Mouse (Mus musculus): ENCODE results near the gene Ubn1.

DNA sequence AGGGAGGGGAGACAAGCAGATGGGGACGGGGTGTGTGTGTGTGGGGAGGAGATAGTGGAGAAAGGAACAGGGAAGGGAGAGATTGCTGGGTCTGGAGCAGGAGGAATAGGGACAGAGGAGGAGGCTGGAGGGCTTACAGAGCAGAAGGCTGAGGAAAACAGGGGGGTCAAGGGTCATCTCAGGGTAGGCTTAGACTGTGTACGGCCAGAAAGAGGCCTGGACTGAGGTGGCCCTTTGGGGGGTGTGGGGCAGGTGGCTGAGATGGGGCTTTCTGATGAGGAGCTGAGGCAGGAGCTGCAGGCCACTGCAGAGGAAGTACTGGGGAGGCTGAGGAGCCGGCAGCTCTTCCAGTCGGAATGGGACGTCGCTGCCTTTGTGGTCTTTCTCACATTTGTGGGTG lies 42.4 kb upstream of the Ubn1 start:
- TF ChIP-seq POLR2A (IDR thresholded peaks at IDR 0.05; ENCODE audit: borderline replicate concordance, control insufficient read depth, low read depth, low read length) (no peak), CTCF (IDR thresholded peaks at IDR 0.05; ENCODE audit: control insufficient read depth, insufficient read depth, low read length) (no peak)
